Mouse (Mus musculus) left cerebral cortex, postnatal 10 days (tissue): ENCODE data around the gene Klhl21. TPM values are rescaled to one million over a fixed set of nuclear protein-coding genes. Genes with fewer than 3 reads are reported as not detected.

Experiments used
- DNase-seq, 2 experiments: peaks; one replicate each; pipeline ENCODE4 v3.0.0; 2021 to 2022; ENCODE audit warnings: low spot score in 2 of 2, mixed read lengths in 1 of 2; ENCODE audit errors: extremely low spot score in 1 of 2
- intact Hi-C: fragments of 180-260 bp; cut with DNase I; formaldehyde crosslinking; loops from one replicate; pipeline ENCODE4 v1.15.1; 2025
- total RNA-seq, 2 experiments: library from RNA; stranded (reverse); gene quantifications; 2 replicates each; pipeline ENCODE4 v1.2.3; 2021

Klhl21 gene
- total RNA-seq, 2 experiments from 2014 or later, result 10.2 to 11.2 TPM

DNA sequence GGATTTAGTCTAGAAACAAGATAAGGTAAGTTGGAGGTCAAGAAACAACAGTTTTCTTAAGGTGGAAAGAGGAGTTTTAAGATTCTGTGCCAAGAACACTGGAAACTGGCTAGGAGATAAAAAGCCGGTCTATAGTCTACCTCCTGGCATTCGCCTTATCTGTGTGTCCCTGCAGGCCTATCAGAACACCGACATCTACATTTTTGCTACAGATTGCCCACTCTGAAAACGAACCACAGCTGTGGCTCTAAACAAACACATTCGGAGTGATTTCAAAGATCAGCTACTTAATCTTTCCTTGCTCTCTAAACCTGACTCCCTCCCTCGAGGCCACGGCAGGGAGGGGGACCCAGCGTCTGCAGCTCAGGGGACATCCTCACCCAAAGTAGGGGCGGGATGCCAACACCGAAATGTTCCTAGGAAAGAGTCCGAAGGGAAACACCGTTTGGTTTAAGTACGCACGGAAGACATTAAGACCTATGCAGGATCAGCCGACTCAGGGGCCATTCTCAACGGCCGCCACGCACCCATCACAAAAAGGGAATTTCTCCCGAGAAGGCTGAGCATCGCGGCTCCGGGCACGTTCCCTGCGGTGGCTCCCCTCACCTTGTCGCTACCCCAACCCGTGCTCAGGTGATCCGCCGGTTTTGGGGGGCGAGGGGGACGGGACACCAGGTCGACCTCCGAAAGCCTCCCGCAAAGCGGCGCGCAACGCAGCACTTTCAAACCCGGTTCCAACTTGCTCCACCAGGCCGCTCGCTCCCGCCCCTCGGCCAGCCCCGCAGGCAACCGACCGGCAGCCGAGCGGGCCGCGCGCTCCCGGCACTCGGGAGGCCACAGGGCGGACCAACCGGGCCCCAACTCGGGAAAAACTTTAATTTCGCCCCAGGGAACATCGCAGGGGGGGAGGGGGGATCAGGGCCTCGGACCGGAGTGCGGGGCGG is 14.1 kb upstream of the Klhl21 start:
- peak in 1 of 2 experiments; percentile 70 for DNase-seq
- intact Hi-C loops, result no loop called here

DNA sequence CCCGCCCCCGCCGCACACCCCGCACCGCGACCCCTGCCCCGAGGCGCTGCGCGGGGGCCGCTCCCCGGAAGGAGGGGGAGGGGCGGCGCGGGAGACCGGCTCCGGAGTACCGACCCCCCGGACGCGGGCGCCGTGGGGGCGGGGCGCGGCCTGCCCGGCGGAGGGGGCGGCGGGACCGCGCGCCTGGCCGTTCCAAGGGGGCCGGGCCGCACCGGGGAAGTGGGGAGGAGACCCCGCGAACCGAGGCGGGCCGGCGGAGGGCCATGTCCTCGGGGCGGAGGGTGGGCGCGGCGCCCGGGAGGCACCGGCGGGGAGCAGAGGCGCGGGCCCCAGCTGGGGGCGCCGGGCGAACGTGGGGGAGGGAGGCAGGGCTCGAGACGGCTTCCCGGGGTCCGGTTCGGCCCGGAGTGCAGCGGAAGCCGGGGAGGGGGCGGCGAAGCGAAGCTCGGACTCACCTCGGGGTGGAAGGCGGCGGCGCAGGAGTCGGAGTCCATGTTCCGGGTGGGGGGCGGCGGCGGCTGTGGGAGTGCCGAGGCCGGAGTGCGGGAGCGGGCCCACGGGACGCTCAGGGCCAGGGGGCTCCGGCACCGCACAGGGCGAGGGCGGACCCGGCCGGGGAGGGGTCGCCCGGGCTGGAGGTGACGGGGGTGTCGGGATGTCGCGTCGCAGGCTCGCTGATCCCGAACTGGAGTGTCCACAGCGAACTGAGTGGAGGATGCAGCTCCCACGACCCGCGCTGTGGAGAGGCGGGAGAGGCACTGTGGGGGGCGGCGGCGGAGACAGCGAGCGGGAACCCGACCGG is 13.0 kb upstream of the Klhl21 start:
- intact Hi-C loops, result no loop called here
- DNase-seq, result peak in 1 of 2 experiments; percentile 78

DNA sequence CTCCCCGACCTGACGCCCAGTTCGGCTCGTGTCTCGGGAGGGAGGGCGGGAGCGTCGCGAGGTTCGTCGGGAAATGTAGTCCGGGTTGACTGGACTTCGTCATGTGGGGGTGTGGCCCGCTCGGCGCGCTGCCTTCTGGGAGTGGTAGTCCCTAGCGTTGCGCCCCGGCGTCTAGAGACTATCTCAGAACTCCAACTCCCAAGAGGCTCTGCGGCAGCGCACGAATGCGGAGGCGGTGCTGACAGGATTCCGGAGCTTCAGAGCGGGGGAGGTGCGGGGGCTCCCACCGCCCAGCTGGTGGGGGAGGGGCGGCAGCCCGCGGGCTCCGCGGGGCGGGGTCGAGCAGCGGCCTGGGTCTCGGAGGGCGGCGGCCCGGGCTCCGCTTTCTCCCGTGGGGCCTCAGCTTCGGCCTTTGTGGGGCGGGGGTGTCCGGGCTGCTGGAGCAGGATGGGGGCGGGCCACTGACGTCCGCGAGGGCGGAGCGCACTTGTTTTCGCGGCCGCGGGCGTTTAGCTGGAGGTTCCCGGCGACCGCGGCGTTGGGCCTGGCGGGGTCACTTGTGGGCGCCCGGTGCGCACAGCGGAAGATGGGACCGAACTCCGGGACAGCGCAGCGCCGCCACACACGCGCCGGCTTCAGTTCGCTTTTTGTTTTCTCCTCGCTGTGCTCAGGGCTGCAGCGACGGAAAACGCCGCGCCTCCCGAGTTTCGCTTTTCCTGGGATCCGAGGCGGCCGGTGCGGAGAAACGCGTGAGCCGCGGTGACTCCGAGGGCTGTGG is 12.2 kb upstream of the Klhl21 start, which contains the start of gene Phf13:
Gene Phf13, minus strand, starts transcription at position 86 of the 778 bp plus-strand sequence.
- intact Hi-C loops, result no loop called here

DNA sequence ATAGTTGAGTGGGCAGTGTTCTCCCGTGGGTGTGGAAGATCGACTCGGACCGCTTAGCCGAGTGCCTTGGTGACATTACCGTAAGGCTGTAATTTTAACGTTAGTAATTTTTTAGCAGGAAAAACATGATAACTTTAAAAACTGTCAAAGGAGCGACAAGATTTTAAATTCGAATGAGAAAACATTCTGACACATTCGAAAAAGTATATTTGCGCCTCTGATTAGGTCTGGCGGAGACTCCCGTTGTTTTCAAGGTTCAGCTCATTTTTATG is 11.7 kb upstream of the Klhl21 start:
- DNase-seq, result no peak
- intact Hi-C loops, result no loop called here

More for the DNA sequence above, 12.2 kb upstream of the Klhl21 start, which contains the start of gene Phf13:
- peak; percentile 99 for DNase-seq

DNA sequence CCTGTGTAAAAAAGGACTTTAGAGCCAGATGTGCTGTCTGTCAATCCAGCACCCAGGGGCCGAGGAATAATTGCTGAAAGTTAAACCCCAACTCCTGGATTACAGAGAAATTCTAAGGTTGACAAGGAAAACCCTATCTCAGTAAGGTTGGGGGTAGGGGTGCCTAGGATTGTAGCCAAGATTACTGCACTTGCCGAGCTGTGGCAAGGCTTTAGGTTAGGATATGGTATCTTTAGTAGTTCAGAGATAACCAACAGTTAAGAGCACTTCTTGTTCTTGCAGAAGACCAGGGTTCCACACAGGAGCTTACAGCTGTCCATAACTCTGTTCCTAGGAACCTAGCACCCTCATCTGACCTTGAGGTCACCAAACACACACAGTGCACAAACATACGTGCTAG is 10.9 kb upstream of the Klhl21 start:
- DNase-seq, result no peak
- intact Hi-C loops, result no loop called here

DNA sequence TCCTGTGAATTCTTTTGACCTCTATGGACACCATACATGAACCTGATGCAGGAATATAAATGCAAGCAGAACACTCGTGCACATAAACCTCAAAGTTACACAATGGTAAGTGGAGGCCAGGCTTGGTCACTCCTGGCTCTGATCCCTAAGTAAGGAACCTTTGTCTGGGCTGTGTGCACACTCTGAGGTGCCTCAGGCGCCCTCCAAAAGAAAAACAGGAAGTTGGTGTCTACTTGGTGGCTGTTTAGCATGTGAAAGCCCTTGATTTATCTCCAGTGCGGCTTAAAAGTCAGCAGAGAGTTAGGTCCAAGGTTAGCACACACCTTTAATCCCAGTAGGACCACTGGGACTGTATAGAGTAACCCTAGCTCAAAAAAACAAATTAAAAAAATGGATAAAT is 9.1 kb upstream of the Klhl21 start:
- no peak for DNase-seq
- intact Hi-C loops, result no loop called here

DNA sequence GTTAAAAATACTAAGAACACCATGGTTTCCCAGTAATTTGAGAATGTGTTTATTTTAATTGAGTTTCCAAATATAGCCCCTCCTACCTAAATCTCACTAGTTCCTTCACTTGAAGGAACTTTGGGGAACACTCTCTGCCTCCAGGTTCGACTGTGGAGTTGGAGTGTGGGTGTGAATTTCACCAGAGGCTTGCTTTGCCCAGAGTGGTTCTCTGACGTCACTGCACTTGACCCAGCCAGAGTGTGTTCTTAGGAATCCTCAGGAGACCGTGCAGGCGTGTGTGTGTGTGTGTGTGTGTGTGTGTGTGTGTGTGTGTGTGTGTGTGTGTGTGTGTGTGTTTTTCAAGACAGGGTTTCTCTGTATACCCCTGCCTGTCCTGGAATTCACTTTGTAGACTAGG is 7.7 kb upstream of the Klhl21 start:
- intact Hi-C loops, result no loop called here
- no peak for DNase-seq

DNA sequence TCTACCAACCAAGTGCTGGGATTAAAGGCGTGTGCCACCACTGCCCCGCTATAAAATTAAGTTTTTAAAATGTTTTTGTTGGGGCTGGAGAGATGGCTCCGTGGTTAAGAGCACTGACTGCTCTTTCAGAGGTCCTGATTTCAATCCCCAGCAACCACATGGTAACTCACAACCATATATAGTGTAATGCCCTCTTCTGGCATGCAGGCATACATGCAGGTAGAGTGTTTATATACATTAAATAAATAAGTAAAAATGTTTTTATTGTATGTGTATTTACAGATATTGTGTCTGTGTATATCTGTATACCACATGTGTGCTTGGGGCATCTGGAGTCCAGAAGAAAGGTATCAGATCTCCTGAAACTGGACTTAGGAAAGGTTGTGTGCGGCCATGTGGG is 7.3 kb upstream of the Klhl21 start:
- no peak for DNase-seq
- intact Hi-C loops, result no loop called here

DNA sequence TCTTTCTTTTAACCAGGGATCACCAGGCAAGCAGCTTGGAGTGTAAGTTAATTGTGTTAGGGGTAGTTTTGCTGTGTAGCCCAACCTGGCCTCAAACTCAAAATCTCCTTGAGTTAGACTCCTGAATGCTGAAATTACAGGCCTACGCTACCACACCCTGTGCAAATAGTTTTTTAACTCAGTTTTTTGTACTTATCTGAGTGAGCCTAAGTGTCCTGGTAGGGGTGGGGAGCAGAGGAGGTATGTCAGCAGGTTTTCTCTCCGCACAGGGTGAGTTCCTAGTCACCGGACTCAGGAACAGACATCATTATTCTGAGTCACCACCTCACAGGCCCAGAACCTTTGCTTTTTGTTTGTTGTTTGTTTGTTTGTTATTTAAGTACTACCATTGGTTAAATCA is 6.5 kb upstream of the Klhl21 start:
- intact Hi-C loops, result no loop called here
- no peak for DNase-seq

DNA sequence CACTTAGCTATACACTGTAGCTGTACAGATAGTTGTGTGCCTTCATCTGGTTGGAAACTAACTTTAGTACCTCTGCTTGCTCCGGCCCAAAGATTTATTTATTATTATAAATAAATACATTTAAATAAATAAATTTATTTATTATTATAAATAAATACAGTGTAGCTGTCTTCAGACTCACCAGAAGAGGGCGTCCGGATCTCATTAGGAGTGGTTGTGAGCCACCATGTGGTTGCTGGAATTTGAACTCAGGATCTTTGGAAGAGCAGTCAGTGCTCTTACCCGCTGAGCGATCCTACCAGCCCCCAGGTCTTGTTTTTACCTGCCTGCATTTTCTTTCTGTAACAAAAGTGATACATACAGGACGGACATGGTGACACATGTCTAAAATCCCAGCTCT is 2.5 kb upstream of the Klhl21 start:
- DNase-seq, result no peak
- intact Hi-C loops, result no loop called here

DNA sequence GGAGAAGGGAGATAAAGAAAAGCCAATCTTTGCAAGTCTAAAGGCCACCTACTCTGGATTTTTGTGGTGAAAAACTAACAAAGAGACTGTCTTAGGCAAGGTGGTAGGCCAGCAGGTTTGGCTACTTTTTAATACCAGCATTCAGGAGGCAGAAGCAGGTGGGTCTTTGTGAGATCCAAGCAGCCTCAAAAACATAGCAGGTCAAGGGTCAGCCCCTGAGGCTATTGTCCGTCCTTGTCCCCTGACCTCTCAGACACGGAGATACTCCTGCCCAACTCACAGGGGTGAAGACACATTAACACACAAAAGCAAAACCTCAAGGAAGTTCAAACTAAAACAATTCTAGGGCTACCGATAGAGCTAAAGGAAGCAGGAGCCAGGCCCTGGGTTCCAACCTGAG is 1.8 kb upstream of the Klhl21 start:
- no peak for DNase-seq
- intact Hi-C loops, result no loop called here

DNA sequence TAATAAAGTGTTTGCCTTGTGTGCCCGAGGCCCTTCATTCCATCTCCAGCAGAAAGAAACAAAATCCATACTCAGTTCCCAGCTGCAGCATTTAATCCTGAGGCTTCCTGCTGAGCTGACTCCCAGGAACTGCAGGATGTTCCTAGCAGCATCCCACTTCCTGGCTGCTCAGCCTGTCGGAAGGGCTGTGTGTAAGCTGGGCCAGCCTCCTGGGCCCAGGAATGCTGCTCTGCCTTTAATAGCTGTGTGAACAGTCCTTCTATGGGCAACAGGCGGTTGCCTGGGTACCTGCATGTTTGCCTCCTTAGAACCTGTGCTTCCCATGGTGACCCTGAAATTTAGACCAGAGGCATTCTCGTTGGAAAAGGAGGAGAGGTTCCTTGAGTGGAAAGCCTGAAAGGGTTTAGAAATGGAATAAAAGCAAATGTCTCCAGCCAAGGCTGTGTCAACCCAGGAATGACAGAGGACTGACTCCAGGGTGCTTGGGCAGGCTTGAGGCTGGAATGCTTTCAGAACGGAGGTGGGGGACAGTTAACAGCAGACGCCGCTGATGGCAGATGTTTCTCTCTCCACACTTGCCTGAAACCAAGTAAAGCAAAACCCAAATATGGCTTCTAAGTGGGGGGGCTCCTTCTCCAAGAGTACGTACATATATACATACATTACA is 989 bp upstream of the Klhl21 start:
- intact Hi-C loops, result no loop called here
- DNase-seq, result no peak

DNA sequence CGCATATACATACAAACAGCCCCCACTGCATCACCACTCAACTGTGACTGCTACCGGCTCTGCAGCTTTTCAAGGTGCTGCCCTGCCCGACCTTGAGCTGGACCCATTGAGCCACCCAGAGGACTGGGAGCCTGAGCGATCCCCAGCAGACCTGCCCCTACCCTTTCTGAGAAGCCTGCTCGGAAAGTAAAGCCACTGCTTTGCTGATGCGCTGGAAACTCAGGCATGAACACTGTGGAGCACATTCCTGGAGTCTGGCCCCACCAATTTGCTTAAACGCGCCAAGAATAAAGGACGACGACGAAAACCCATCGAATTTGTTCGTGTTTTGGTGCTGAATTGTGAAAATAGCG is 479 bp upstream of the Klhl21 start:
- intact Hi-C loops, result no loop called here

DNA sequence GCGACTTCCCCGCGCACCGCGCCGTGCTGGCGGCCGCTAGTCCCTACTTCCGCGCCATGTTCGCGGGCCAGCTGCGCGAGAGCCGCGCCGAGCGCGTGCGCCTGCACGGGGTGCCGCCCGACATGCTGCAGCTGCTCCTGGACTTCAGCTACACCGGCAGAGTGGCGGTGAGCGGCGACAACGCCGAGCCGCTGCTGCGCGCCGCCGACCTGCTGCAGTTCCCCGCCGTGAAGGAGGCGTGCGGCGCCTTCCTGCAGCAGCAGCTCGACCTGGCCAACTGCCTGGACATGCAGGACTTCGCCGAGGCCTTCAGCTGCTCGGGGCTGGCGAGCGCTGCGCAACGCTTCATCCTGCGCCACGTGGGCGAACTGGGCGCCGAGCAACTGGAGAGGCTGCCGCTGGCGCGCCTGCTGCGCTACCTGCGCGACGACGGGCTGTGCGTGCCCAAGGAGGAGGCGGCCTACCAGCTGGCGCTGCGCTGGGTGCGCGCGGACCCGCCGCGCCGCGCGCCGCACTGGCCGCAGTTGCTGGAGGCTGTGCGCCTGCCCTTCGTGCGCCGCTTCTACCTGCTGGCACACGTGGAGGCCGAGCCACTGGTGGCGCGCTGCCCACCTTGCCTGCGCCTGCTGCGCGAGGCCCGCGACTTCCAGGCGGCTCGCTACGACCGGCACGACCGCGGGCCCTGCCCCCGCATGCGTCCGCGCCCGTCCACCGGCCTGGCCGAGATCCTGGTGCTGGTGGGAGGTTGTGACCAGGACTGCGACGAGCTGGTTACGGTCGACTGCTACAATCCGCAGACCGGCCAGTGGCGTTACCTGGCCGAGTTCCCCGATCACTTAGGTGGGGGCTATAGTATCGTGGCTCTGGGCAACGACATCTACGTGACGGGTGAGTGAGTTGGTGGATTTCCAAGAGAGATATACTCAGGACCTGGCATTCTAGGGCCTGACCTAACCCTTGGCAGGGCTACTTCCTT is 761 bp downstream of the Klhl21 start:
- peak in 1 of 2 experiments; percentile 87 for DNase-seq

More for the DNA sequence above, 479 bp upstream of the Klhl21 start:
- DNase-seq, result no peak

DNA sequence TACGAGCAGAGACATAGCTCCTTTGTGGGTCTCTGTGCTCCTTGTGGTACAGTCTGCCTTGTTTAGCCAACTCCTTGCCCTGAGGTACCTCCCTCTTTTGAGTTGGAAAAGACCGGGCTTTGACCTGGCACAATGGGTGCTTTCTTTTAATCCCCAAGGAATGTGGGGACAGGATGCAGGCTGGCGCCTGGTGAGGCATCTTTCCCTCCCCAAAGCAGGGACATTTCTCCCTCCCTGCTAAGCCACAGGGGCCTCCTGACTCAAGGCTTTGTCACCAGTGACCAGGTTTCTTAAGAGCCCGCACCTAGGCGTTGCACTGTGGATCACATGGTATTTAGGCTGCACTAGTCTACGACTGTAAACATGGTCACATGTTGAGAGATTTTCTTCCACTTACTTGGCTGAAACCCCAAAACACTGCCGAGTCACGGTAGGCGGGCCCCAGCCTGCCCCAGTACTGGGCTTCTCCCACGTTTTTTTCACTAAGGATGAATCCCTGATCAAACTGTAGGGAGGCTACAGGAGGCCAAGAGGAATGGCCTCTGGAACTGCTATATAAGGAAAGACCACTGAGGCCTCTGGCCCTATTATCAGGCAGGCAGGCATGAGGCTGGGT is 1.6 kb downstream of the Klhl21 start:
- intact Hi-C loops, result no loop called here
- no peak for DNase-seq

More for the DNA sequence above, 761 bp downstream of the Klhl21 start:
- intact Hi-C loops, result no loop called here

DNA sequence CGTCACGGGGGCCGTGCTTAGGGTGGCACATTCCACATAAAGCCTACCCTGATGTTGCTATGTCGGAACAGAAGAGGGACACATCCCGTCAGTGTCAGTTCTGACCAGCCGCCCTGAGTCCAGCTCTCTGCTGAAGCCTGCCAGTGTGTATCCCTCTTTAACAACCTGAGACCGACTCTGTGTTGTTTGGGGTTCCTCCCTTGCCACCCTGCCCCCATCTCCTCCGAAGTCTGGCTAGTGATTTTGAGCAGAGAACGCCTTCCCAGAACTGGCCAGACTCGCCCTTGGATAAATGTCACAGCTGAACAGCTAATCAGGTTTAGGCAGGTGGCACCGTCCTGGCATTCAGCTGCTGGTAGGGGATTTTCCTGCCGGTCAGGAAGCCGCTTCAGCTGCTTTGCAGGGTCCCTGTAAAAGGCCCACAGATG is 2.1 kb downstream of the Klhl21 start:
- DNase-seq, result peak in 1 of 2 experiments; percentile 39
- intact Hi-C loops, result no loop called here

DNA sequence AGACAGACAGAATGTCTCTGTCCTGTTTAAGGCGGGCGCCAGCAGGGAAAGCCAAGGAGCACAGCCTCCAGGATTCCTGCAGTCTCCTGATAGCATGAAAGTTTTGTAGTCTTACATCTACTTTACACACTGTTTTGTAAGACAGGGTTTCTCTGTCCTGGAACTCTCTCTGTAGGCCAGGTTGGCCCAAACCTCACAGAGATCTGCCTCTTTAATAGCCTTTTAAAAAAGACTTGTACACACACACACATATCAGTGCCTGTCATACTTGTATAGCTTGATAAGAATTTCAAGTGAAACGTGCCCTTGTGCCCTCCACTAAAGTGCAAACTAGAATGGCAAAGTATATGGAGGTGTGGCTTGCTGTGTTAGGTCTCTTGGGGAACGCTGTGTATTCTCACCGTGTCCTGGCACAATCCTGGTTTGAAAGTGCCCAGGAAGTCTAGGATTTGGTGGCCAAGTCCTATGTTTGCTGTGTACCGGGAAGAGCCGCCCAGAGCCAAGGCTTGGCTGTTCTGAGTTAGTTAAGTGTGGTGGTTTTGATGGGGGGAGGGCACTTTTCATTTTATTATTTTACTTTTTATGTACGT is 2.7 kb downstream of the Klhl21 start:
- intact Hi-C loops, result no loop called here

More for the DNA sequence above, 2.7 kb downstream of the Klhl21 start:
- peak in 1 of 2 experiments; percentile 13 for DNase-seq
